Mouse (Mus musculus): ENCODE results near the gene Slf2. TPM values are rescaled to one million over a fixed set of nuclear protein-coding genes. Genes with fewer than 3 reads are reported as not detected.

The Slf2 gene
- polyA plus RNA-seq, 1 experiment = 51.3 TPM

DNA sequence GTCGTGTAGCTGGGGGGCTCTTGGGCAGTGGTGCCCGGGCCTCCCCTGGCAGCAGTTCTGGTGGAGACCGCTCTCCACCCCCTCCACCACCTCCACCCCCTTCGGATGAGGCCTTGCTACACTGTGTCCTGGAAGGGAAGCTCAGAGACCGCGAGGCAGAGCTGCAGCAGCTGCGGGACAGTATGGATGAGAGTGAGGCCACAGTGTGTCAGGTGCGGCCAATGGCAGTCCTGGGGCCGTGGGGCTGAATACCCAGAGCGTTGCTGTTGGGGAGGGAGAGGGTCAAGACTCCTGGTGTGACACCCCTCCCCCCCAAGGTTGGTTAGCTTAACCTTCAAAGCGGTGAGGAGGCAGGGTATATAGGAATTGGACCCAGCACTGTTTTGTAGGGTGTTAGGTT is 93.0 kb downstream of the Slf2 start:
- no peak for TF ChIP-seq POLR2A (IDR thresholded peaks at IDR 0.05; ENCODE audit: borderline replicate concordance, extremely low read depth, insufficient read depth, insufficient read length, poor library complexity, severe bottlenecking)
- TF ChIP-seq CTCF (IDR thresholded peaks at IDR 0.05; ENCODE audit: borderline replicate concordance, extremely low read depth, insufficient read depth, insufficient read length) = no peak
- DNase-seq (ENCODE audit: low read depth) = no peak

DNA sequence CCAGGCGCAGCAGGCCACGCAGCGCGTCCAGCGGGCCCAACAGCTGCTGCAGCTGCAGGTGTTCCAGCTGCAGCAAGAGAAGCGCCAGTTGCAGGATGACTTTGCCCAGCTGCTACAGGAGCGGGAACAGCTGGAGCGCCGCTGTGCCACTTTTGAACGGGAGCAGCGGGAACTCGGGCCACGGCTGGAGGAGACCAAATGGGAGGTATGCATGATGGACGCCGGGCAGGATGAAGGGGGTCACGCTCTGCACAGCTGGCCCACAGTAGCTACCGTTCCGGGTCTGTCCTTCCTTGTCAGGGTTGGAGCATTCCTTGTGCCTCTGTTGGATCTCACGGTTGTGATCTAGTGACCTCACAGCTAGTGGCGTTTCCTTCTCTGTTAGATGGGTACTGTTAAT is 93.8 kb downstream of the Slf2 start:
- no peak for TF ChIP-seq CTCF (IDR thresholded peaks at IDR 0.05; ENCODE audit: borderline replicate concordance, extremely low read depth, insufficient read depth, insufficient read length)
- TF ChIP-seq POLR2A (IDR thresholded peaks at IDR 0.05; ENCODE audit: borderline replicate concordance, extremely low read depth, insufficient read depth, insufficient read length, poor library complexity, severe bottlenecking) = no peak
- DNase-seq (ENCODE audit: low read depth) = no peak

DNA sequence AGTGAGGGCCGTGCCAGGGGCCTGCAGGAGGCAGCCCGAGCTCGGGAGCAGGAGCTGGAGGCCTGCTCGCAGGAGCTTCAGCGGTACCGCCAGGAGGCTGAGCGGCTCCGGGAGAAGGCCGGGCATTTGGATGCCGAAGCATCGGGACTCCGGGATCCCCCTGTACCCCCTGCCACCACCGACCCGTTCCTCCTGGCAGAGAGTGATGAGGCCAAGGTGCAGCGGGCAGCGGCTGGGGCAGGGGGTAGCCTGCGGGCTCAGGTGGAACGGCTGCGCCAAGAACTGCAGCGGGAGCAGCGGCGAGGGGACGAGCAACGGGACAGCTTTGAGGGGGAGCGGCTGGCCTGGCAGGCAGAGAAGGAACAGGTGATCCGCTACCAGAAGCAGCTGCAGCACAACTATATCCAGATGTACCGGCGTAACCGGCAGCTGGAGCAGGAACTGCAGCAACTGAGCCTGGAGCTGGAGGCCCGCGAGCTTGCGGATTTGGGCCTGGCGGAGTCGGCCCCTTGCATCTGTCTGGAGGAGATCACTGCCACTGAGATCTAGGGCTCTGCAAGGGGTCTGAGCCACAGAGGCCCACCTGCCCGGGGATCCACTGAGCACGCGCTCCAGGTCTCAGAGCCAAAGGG is 95.1 kb downstream of the Slf2 start:
- TF ChIP-seq POLR2A (IDR thresholded peaks at IDR 0.05; ENCODE audit: borderline replicate concordance, extremely low read depth, insufficient read depth, insufficient read length, poor library complexity, severe bottlenecking) (no peak), CTCF (IDR thresholded peaks at IDR 0.05; ENCODE audit: borderline replicate concordance, extremely low read depth, insufficient read depth, insufficient read length) (no peak)
- no peak for DNase-seq (ENCODE audit: low read depth)

DNA sequence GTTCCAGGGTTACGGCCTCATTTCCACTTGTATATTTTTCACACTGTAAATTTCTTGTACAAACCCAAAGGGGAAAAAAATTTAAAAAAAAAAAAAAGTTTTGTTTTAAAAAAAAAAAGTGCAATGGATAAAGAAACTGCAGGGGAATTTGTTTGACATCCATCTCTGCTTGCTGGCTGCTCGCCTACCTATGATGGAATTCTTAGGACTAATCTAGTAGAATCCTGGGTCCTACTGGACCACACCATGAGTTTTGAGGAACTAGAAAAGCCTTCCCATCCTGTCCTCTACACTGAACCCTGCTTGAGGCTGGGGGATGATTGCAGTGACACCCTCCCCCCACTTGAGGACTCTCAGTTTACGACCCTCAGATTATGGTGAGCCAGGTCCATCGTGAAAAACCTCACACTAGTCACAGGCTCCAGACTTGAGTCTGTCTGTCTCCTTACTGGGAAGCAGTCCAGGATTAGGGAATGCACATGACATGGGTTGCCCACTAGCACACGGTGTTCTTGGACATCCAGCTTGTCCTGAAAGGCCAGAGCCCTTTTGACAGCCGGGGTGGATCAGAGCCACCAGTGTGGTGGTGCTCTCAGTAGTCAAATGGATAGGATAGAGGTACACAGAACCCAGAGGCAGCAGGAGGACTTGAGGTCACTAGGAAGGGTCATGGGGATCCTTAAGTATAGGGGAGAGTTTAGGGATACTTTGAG is 96.2 kb downstream of the Slf2 start:
- no peak for TF ChIP-seq POLR2A (IDR thresholded peaks at IDR 0.05; ENCODE audit: borderline replicate concordance, extremely low read depth, insufficient read depth, insufficient read length, poor library complexity, severe bottlenecking)
- TF ChIP-seq CTCF (IDR thresholded peaks at IDR 0.05; ENCODE audit: borderline replicate concordance, extremely low read depth, insufficient read depth, insufficient read length) = no peak
- no peak for DNase-seq (ENCODE audit: low read depth)

DNA sequence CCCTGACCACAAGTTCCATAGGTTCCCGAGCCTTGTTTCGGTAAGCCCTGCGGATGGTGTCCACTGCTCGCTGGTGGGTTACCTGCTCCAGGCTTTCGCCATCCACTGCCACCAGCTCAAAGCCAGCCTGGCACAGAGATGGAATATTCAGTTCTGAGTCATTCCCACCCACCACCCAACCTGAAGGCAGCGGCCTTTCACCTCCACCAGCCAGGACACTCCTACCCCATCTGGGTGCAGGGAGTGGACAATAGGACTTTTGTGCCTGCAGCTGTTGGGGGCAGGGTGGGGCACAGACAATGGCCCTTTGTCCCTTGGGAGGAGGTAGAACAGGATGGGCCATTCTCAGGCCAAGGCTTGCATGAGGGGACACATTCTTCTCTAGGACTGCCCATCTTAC is 96.9 kb downstream of the Slf2 start:
- DNase-seq (ENCODE audit: low read depth) = no peak
- no peak for TF ChIP-seq POLR2A (IDR thresholded peaks at IDR 0.05; ENCODE audit: borderline replicate concordance, extremely low read depth, insufficient read depth, insufficient read length, poor library complexity, severe bottlenecking)
- TF ChIP-seq CTCF (IDR thresholded peaks at IDR 0.05; ENCODE audit: borderline replicate concordance, extremely low read depth, insufficient read depth, insufficient read length) = no peak

DNA sequence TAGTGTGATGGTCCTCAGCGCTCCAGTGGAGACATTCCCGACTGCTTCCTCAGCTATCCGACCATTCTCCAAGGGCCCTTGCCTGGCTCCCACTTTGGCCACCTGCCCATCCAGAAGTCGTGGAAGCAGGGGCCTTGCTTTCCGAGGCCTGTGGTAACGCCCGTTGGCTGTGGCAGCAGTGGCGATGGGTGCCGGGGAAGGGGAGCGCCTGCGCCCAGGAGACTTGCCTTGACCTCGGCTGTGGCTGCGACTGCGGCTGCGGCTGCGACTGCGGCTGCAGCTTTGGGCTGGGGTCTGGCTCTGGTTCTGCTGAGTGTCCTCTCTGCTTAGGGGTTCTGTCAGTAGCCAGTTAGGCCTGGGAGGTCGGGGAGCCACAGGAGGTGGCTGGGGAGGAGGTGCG is 97.8 kb downstream of the Slf2 start:
- DNase-seq (ENCODE audit: low read depth) = no peak
- TF ChIP-seq POLR2A (IDR thresholded peaks at IDR 0.05; ENCODE audit: borderline replicate concordance, extremely low read depth, insufficient read depth, insufficient read length, poor library complexity, severe bottlenecking) (no peak), CTCF (IDR thresholded peaks at IDR 0.05; ENCODE audit: borderline replicate concordance, extremely low read depth, insufficient read depth, insufficient read length) (no peak)

DNA sequence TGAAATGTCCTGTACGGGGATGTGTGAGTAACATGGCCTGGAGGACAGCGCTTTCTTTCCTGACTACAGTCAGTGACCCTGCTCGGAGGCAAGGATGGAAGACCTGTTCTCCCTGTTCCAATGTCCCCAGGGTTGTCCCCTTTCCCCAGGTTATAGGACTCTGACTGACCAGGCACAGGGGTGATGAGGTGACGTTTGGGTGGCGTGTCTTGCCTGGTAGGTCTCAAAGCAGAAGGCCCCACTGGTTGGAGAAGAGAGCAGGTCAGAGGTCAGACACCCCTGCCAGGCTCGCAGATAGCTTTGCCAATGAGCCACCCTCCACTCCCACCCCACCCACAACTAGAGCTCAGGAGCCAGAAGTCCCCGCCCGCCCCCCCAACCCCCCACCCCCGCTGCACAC is 98.6 kb downstream of the Slf2 start:
- TF ChIP-seq POLR2A (IDR thresholded peaks at IDR 0.05; ENCODE audit: borderline replicate concordance, extremely low read depth, insufficient read depth, insufficient read length, poor library complexity, severe bottlenecking) = no peak
- TF ChIP-seq CTCF (IDR thresholded peaks at IDR 0.05; ENCODE audit: borderline replicate concordance, extremely low read depth, insufficient read depth, insufficient read length) = no peak
- DNase-seq (ENCODE audit: low read depth) = no peak

DNA sequence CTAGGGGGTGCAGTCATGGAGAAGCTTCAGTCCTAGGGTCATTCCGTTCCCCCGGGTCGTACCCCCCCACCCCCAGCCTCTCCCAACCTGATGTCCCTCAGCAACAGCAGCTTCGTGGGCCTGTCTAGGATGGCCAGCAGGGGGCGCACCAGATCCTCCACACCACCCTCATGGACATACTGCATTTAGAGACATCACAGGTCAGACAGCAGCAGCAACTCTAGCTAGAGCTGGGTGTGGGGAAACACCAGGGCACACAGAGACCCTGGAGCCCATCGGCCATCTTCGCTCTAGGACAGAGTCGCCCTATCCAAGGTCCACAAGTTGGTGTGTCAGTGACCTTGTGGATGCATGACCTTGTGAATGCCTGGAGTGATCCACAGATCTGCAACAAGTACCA is 99.2 kb downstream of the Slf2 start:
- no peak for TF ChIP-seq POLR2A (IDR thresholded peaks at IDR 0.05; ENCODE audit: borderline replicate concordance, extremely low read depth, insufficient read depth, insufficient read length, poor library complexity, severe bottlenecking)
- peak; percentile 80 for TF ChIP-seq CTCF (IDR thresholded peaks at IDR 0.05; ENCODE audit: borderline replicate concordance, extremely low read depth, insufficient read depth, insufficient read length)
- DNase-seq (ENCODE audit: low read depth) = no peak

DNA sequence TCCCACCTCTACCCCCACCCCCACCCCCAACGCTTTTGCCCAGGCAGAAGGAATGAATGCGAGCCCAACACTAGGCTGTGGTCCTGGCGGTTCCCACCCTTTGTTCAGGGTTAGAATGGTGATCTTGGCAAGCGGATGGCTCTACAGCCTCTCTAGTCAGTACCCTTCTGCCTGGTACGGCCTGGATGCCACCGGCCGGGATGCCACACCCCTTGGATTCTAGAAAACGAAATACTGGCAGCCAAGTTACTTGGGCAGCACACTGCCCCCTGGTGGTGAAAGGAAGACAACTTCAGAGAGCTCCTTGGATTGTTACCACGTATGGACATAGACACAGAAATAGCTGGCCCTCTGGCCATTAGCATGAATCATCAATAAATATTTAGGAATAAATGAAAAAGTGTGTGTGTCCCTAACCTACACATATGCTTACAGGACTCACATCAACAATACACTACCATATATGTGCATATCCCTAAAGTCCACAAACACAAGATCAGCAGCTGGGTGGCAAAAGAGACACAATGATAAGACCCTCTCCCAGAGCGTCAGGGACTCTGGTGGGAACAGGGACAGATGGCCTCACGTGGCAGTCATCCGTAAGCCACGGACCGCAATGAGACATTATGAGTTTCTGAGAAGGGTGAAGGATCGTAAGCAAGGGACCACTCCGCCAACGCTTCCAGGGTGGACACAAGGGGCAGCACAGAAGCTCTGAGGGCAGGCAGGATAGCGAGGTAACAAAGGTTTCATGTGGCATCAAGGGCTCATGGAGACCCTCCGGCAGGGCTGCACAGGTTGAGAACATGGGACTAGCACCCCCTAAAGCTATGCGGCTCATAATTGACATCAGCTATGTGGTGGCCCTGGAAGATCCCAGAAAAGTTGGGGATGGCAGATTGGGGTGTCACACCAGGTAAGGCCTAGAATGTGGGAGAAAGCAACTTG is 100.1 kb downstream of the Slf2 start:
- TF ChIP-seq POLR2A (IDR thresholded peaks at IDR 0.05; ENCODE audit: borderline replicate concordance, extremely low read depth, insufficient read depth, insufficient read length, poor library complexity, severe bottlenecking) (no peak), CTCF (IDR thresholded peaks at IDR 0.05; ENCODE audit: borderline replicate concordance, extremely low read depth, insufficient read depth, insufficient read length) (peak; percentile 88)
- peak; percentile 90 for DNase-seq (ENCODE audit: low read depth)

DNA sequence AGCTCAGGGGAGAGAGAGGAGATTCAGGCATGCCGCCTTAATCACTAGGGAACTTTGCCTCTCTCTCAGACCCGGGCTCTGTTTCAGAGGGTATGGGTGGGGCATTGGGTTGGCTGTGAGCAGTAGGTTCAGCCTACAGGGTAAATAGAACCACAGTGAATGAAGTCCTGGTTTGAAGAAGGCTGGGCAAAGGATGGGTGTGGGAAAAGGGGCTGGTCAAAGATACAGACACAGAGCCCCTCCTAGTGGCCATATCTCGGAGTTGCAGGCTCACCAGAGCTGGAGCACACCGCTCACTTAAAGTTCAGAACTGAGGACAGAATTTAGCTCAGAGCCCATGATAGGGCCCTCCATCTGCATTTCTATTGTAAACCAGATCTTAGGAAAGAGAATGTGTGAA is 100.8 kb downstream of the Slf2 start:
- peak; percentile 86 for TF ChIP-seq CTCF (IDR thresholded peaks at IDR 0.05; ENCODE audit: borderline replicate concordance, extremely low read depth, insufficient read depth, insufficient read length)
- no peak for TF ChIP-seq POLR2A (IDR thresholded peaks at IDR 0.05; ENCODE audit: borderline replicate concordance, extremely low read depth, insufficient read depth, insufficient read length, poor library complexity, severe bottlenecking)
- peak; percentile 82 for DNase-seq (ENCODE audit: low read depth)

Other genes starting within 250 kb of the Slf2 start
- 1.9 and 20.3 TPM in 2 replicates for gene Pax2, start 175.1 kb upstream of the Slf2 start, polyA plus RNA-seq (2012; rRNA removed)
- gene Sema4g, start 58.0 kb downstream of the Slf2 start, polyA plus RNA-seq (2012; rRNA removed) = 172 and 215 TPM in 2 replicates
- 15.6 and 16.5 TPM in 2 replicates for gene Twnk, start 74.5 kb downstream of the Slf2 start, polyA plus RNA-seq (2012; rRNA removed)
- 96.2 and 115 TPM in 2 replicates for gene Mrpl43, start 75.3 kb downstream of the Slf2 start, polyA plus RNA-seq (2012; rRNA removed)
- gene Lzts2, start 83.3 kb downstream of the Slf2 start, polyA plus RNA-seq (2012; rRNA removed) = 39.9 and 40.6 TPM in 2 replicates
- gene Pdzd7, start 114.6 kb downstream of the Slf2 start, polyA plus RNA-seq (2012; rRNA removed) = 8.8 and 9.8 TPM in 2 replicates
- gene Sfxn3, start 116.4 kb downstream of the Slf2 start, polyA plus RNA-seq (2012; rRNA removed) = 83.3 and 93.1 TPM in 2 replicates
- gene Kazald1, start 144.1 kb downstream of the Slf2 start, polyA plus RNA-seq (2012; rRNA removed) = 1.5 and 3.0 TPM in 2 replicates
- 0.83 and 3.4 TPM in 2 replicates for gene Tlx1, start 219.5 kb downstream of the Slf2 start, polyA plus RNA-seq (2012; rRNA removed)